Mouse (Mus musculus) brain, embryonic 14.5 days (tissue): Measurements from ENCODE around the gene D630045J12Rik.

Experiments used
- CTCF ChIP-seq: fragments of 200-500 bp; IDR thresholded peaks from 2 replicates; pipeline ENCODE4 v1.5.1; 2012; ENCODE audit warnings: inconsistent platforms, mild to moderate bottlenecking, moderate library complexity, borderline replicate concordance; ENCODE audit not compliant: insufficient read depth, insufficient read length; ENCODE audit errors: extremely low read depth
- POLR2A ChIP-seq: fragments of 200-500 bp; IDR thresholded peaks from 2 replicates; pipeline ENCODE4 v1.6.1; 2012; ENCODE audit warnings: mild to moderate bottlenecking, inconsistent platforms, borderline replicate concordance; ENCODE audit not compliant: poor library complexity, insufficient read depth, insufficient read length, severe bottlenecking; ENCODE audit errors: extremely low read depth

DNA sequence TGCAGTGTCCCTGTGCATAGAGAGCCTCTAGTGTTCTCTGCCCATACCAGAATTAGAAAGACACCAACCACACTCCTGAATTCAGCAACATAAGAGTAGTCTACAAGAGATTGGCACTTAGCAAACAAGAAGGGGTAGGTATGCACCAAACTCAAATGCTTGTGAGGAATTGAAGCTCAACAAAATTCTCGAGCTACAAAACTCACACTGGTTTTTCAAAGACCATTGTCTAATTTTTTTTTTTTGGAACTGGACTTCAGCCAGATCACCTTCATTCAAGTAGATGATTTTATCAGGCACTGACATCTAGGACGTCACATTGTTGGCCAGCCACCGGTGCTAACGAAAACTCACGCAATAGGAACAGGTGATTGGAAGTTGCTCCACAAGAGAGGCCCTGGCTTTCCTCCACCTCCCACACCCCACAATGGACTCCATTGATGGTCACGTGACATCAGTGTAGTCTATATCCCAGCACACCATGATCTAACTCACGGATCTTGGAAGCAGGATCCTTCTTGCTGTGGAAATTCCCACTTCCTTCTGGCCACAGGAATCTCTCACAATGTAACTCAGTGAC, 151.5 kb downstream of the D630045J12Rik start:
- TF ChIP-seq POLR2A (no peak), CTCF (no peak)
